Mouse (Mus musculus) ES-Bruce4 (cell line): Measurements from ENCODE around the gene Mllt3. TPM values are rescaled to one million over a fixed set of nuclear protein-coding genes. Genes with fewer than 3 reads are reported as not detected.

Experiments used
- H3K27ac ChIP-seq: 2 replicates; pipeline ENCODE4 v1.5.1; 2012; ENCODE audit warnings: low read length, inconsistent platforms; ENCODE audit not compliant: insufficient read depth
- H3K27me3 ChIP-seq: 2 replicates; pipeline ENCODE4 v1.6.1; 2012; ENCODE audit warnings: mild to moderate bottlenecking, low read length, inconsistent platforms; ENCODE audit not compliant: control insufficient read depth, poor library complexity, insufficient read depth, severe bottlenecking
- H3K36me3 ChIP-seq: 2 replicates; pipeline ENCODE4 v1.6.1; 2012; ENCODE audit warnings: inconsistent platforms, mild to moderate bottlenecking, low read length, moderate library complexity; ENCODE audit not compliant: control insufficient read depth, poor library complexity, insufficient read depth, severe bottlenecking
- H3K4me1 ChIP-seq: one replicate; pipeline ENCODE4 v1.8.1; 2011; ENCODE audit warnings: low read length; ENCODE audit not compliant: control insufficient read depth, insufficient read depth
- H3K4me3 ChIP-seq: 2 replicates; pipeline ENCODE4 v1.5.1; 2011; ENCODE audit warnings: low read depth, mild to moderate bottlenecking, low read length
- H3K9ac ChIP-seq: 2 replicates; pipeline ENCODE4 v1.6.1; 2012; ENCODE audit warnings: low read depth, mild to moderate bottlenecking, inconsistent platforms; ENCODE audit not compliant: poor library complexity, severe bottlenecking
- H3K9me3 ChIP-seq: replicated peaks from 2 replicates; pipeline ENCODE4 v1.6.1; 2012; ENCODE audit warnings: mild to moderate bottlenecking, low read length, inconsistent platforms; ENCODE audit not compliant: control insufficient read depth, poor library complexity, insufficient read depth, severe bottlenecking
- CTCF ChIP-seq: IDR thresholded peaks from one replicate; pipeline ENCODE4 v1.8.1; 2011; ENCODE audit warnings: low read depth, low read length
- EP300 ChIP-seq: IDR thresholded peaks from 2 replicates; pipeline ENCODE4 v1.6.1; 2011; ENCODE audit warnings: low read depth, low read length; ENCODE audit not compliant: insufficient read depth
- POLR2A ChIP-seq: IDR thresholded peaks from one replicate; pipeline ENCODE4 v1.8.1; 2011; ENCODE audit warnings: low read length; ENCODE audit not compliant: insufficient read depth
- polyA plus RNA-seq: library from polyadenylated mRNA; stranded (reverse); fragments of >200 nt; gene quantifications from 2 replicates; pipeline ENCODE4 v1.2.4, GENCODE M21; 2011; ENCODE audit warnings: low read depth; ENCODE audit not compliant: missing spikeins, insufficient read depth, insufficient read length

Mllt3 gene
- polyA plus RNA-seq, 1 experiment, result 19.2 TPM

DNA sequence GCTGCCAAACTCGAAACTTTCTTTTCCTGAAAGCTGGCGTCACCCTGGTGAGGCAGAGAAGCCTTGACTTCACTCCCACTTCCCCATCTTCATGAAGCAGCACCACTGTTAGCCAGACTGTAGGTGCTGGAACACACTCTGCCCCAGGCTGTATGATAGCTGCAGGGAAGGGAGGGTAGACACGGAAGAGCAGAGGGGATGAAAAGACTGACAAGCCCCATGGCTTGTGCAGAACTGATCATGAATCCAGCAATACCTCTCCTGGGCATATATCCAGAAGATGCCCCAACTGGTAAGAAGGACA lies 69.4 kb downstream of the Mllt3 start:
- Histone ChIP-seq H3K9ac (no peak overlapping the region), H3K9me3 (no peaks in the 10 kb centered on the region), H3K4me3 (no peak overlapping the region), H3K27ac (no peak overlapping the region), H3K27me3 (no peaks in the 10 kb centered on the region), H3K36me3 (no peaks in the 10 kb centered on the region), H3K4me1 (no peaks in the 10 kb centered on the region)
- TF ChIP-seq CTCF (no peak), POLR2A (no peak), EP300 (no peak)

GRCm38 (mm10) chr4:87963055-87963772 lies 70.0 kb downstream of the Mllt3 start:
- H3K36me3 ChIP-seq, result no peaks in the 10 kb centered on the region
- no peaks in the 10 kb centered on the region for H3K4me1 ChIP-seq
- H3K27me3 ChIP-seq, result no peaks in the 10 kb centered on the region
- no peak overlapping the region for H3K4me3 ChIP-seq
- TF ChIP-seq POLR2A, result no peak
- TF ChIP-seq CTCF, result no peak
- no peak for TF ChIP-seq EP300
- H3K9ac ChIP-seq, result no peak overlapping the region
- no peaks in the 10 kb centered on the region for H3K9me3 ChIP-seq
- H3K27ac ChIP-seq, result no peak overlapping the region

- H3K27ac ChIP-seq, result no peak overlapping the region
- H3K4me1 ChIP-seq, result no peaks in the 10 kb centered on the region
- no peaks in the 10 kb centered on the region for H3K36me3 ChIP-seq
- no peak overlapping the region for H3K4me3 ChIP-seq
- TF ChIP-seq POLR2A, result no peak
- no peak for TF ChIP-seq EP300
- no peak for TF ChIP-seq CTCF
- no peaks in the 10 kb centered on the region for H3K27me3 ChIP-seq
- H3K9me3 ChIP-seq, result no peaks in the 10 kb centered on the region
- H3K9ac ChIP-seq, result no peak overlapping the region
Observed at GRCm38 (mm10) chr4:87961872-87962271, 71.3 kb downstream of the Mllt3 start.

- no peaks in the 10 kb centered on the region for H3K4me1 ChIP-seq
- no peak overlapping the region for H3K9ac ChIP-seq
- no peaks in the 10 kb centered on the region for H3K36me3 ChIP-seq
- H3K4me3 ChIP-seq, result no peak overlapping the region
- no peaks in the 10 kb centered on the region for H3K9me3 ChIP-seq
- TF ChIP-seq CTCF (no peak), POLR2A (no peak), EP300 (no peak)
- no peaks in the 10 kb centered on the region for H3K27me3 ChIP-seq
- no peak overlapping the region for H3K27ac ChIP-seq
Observed at GRCm38 (mm10) chr4:87957852-87958251, 75.3 kb downstream of the Mllt3 start.

DNA sequence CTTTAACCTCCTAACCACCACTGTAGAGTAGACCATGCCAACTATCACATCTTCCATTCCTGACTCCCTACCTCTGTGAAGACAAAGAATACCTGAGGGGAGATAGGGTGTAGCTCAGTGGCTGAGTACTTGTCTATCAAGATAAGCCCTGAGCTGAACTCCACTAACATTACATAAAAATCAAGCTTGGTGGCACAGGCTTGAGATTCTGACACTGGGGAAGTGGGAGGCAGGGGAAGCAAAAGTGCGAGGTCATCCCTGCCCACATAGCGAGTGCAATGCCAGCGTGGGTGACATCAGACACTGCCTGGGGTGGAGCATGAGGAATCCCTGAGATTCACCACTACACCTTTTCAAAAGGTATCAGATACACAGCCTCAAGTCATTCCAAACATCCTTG lies 76.0 kb downstream of the Mllt3 start:
- no peaks in the 10 kb centered on the region for H3K36me3 ChIP-seq
- H3K27ac ChIP-seq, result no peak overlapping the region
- H3K4me1 ChIP-seq, result no peaks in the 10 kb centered on the region
- no peaks in the 10 kb centered on the region for H3K9me3 ChIP-seq
- no peak overlapping the region for H3K4me3 ChIP-seq
- H3K27me3 ChIP-seq, result no peaks in the 10 kb centered on the region
- no peak overlapping the region for H3K9ac ChIP-seq
- no peak for TF ChIP-seq EP300
- no peak for TF ChIP-seq CTCF
- no peak for TF ChIP-seq POLR2A

GRCm38 (mm10) chr4:87955132-87955531 lies 78.0 kb downstream of the Mllt3 start:
- Histone ChIP-seq H3K4me3 (no peak overlapping the region), H3K4me1 (no peaks in the 10 kb centered on the region), H3K9me3 (no peaks in the 10 kb centered on the region), H3K27ac (no peak overlapping the region), H3K9ac (no peak overlapping the region), H3K36me3 (no peaks in the 10 kb centered on the region), H3K27me3 (no peaks in the 10 kb centered on the region)
- TF ChIP-seq EP300 (no peak), CTCF (no peak), POLR2A (no peak)
